Mouse (Mus musculus): Measurements from ENCODE around the gene Robo4. TPM values are rescaled to one million over a fixed set of nuclear protein-coding genes. Genes with fewer than 3 reads are reported as not detected.

Gene Robo4
- total and polyA plus RNA-seq, 3 experiments: not detected

DNA sequence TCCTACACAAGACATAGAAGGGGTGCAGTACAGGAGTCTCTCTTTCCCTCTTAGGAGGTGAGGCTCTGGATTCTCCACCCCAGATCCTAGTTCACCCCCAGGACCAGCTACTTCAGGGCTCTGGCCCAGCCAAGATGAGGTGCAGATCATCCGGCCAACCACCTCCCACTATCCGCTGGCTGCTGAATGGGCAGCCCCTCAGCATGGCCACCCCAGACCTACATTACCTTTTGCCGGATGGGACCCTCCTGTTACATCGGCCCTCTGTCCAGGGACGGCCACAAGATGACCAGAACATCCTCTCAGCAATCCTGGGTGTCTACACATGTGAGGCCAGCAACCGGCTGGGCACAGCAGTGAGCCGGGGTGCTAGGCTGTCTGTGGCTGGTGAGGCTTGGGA is 804 bp downstream of the Robo4 start:
- H3K36me3 ChIP-seq (ENCODE audit: control insufficient read depth in 1 of 2, insufficient read depth in 2 of 2, low read length in 2 of 2): no peaks in the 10 kb centered on the region
- no peak for TF ChIP-seq MYB (IDR thresholded peaks at IDR 0.05; ENCODE audit: low read depth, low read length)
- TF ChIP-seq HCFC1 (IDR thresholded peaks at IDR 0.05; ENCODE audit: low read depth, low read length): no peak
- TF ChIP-seq POLR2AphosphoS2 (IDR thresholded peaks at IDR 0.05; ENCODE audit: low read length): no peak
- no peak for TF ChIP-seq MYC (IDR thresholded peaks at IDR 0.05; ENCODE audit: low read depth, low read length)
- no peak for TF ChIP-seq NELFE (IDR thresholded peaks at IDR 0.05; ENCODE audit: low read depth, low read length)
- TF ChIP-seq JUND (IDR thresholded peaks at IDR 0.05; ENCODE audit: low read depth, low read length): no peak
- DNase-seq (ENCODE audit: low read depth, low spot score): no peak
- no peaks in the 10 kb centered on the region for H3K79me2 ChIP-seq (ENCODE audit: control insufficient read depth, insufficient read depth, low read length, poor library complexity)
- H3K9me3 ChIP-seq (replicated peaks; ENCODE audit: insufficient read depth, low read length): no peaks in the 10 kb centered on the region
- H3K4me3 ChIP-seq (ENCODE audit: control insufficient read depth in 1 of 2, insufficient read depth in 1 of 2, low read depth in 2 of 2, low read length in 2 of 2): no peak overlapping the region
- H3K27ac ChIP-seq (ENCODE audit: control insufficient read depth, low read depth, low read length): no peak overlapping the region
- no peaks in the 10 kb centered on the region for H3K4me1 ChIP-seq (ENCODE audit: control insufficient read depth in 1 of 2, insufficient read depth in 2 of 2, low read length in 2 of 2)
- peaks cover 4 to 13% of the 10 kb centered on the region in 2 experiments for H3K27me3 ChIP-seq (ENCODE audit: control insufficient read depth in 1 of 2, insufficient read depth in 2 of 2, low read length in 2 of 2)
- H3K9ac ChIP-seq (ENCODE audit: control insufficient read depth, low read depth, low read length, poor library complexity, severe bottlenecking): no peak overlapping the region

DNA sequence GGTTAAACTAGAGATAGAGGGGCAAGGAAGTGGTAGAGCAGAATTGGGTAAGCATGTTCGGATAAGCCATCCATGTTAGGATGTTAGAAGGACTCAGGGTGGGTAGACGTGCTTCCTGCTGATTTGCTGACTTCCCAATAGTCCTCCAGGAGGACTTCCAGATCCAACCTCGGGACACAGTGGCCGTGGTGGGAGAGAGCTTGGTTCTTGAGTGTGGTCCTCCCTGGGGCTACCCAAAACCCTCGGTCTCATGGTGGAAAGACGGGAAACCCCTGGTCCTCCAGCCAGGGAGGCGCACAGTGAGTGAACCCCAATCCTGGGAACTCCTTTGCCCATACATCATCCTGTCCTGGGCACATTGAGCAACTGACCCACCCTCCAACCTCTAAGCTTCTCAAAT is 1.3 kb downstream of the Robo4 start:
- H3K9ac ChIP-seq (ENCODE audit: control insufficient read depth, low read depth, low read length, poor library complexity, severe bottlenecking): no peak overlapping the region
- H3K27me3 ChIP-seq (ENCODE audit: control insufficient read depth in 1 of 2, insufficient read depth in 2 of 2, low read length in 2 of 2): peaks cover 3 to 13% of the 10 kb centered on the region in 2 experiments
- no peaks in the 10 kb centered on the region for H3K9me3 ChIP-seq (replicated peaks; ENCODE audit: insufficient read depth, low read length)
- no peak overlapping the region for H3K4me3 ChIP-seq (ENCODE audit: control insufficient read depth in 1 of 2, insufficient read depth in 1 of 2, low read depth in 2 of 2, low read length in 2 of 2)
- TF ChIP-seq NRF1 (IDR thresholded peaks at IDR 0.05; ENCODE audit: insufficient read depth, low read depth, low read length, poor library complexity, severe bottlenecking) (no peak), HCFC1 (IDR thresholded peaks at IDR 0.05; ENCODE audit: low read depth, low read length) (no peak)
- H3K79me2 ChIP-seq (ENCODE audit: control insufficient read depth, insufficient read depth, low read length, poor library complexity): no peaks in the 10 kb centered on the region
- H3K36me3 ChIP-seq (ENCODE audit: control insufficient read depth in 1 of 2, insufficient read depth in 2 of 2, low read length in 2 of 2): no peaks in the 10 kb centered on the region
- no peaks in the 10 kb centered on the region for H3K4me1 ChIP-seq (ENCODE audit: control insufficient read depth in 1 of 2, insufficient read depth in 2 of 2, low read length in 2 of 2)
- no peak for DNase-seq (ENCODE audit: low read depth, low spot score)
- no peak overlapping the region for H3K27ac ChIP-seq (ENCODE audit: control insufficient read depth, low read depth, low read length)

GRCm38 (mm10) chr9:37406372-37406771 is 4.7 kb downstream of the Robo4 start:
- Histone ChIP-seq H3K4me1 (ENCODE audit: control insufficient read depth in 1 of 2, insufficient read depth in 2 of 2, low read length in 2 of 2) (no peaks in the 10 kb centered on the region), H3K4me3 (ENCODE audit: control insufficient read depth in 1 of 2, insufficient read depth in 1 of 2, low read depth in 2 of 2, low read length in 2 of 2) (no peak overlapping the region), H3K9ac (ENCODE audit: control insufficient read depth, low read depth, low read length, poor library complexity, severe bottlenecking) (no peak overlapping the region), H3K27ac (ENCODE audit: control insufficient read depth, low read depth, low read length) (no peak overlapping the region), H3K27me3 (ENCODE audit: control insufficient read depth in 1 of 2, insufficient read depth in 2 of 2, low read length in 2 of 2) (peaks cover 18 to 23% of the 10 kb centered on the region in 2 experiments), H3K36me3 (ENCODE audit: control insufficient read depth in 1 of 2, insufficient read depth in 2 of 2, low read length in 2 of 2) (no peaks in the 10 kb centered on the region), H3K79me2 (ENCODE audit: control insufficient read depth, insufficient read depth, low read length, poor library complexity) (no peaks in the 10 kb centered on the region), H3K9me3 (replicated peaks; ENCODE audit: insufficient read depth, low read length) (no peaks in the 10 kb centered on the region)
- peak; percentile 67 for TF ChIP-seq SMC3 (IDR thresholded peaks at IDR 0.05; ENCODE audit: low read depth, low read length)
- peak; percentile 86 for TF ChIP-seq RAD21 (IDR thresholded peaks at IDR 0.05; ENCODE audit: low read depth, low read length)
- no peak for TF ChIP-seq SIN3A (IDR thresholded peaks at IDR 0.05; ENCODE audit: low read length)
- TF ChIP-seq USF1 (IDR thresholded peaks at IDR 0.05; ENCODE audit: low read depth, low read length): no peak
- peak; percentile 70 to 94 (median 85) for TF ChIP-seq CTCF (IDR thresholded peaks at IDR 0.05 in 2 of 3, conservative IDR thresholded peaks at IDR 0.05 in 1 of 3; ENCODE audit: control insufficient read depth in 1 of 3, insufficient read depth in 1 of 3, low read depth in 2 of 3, low read length in 3 of 3, poor library complexity in 1 of 3, severe bottlenecking in 1 of 3)
- TF ChIP-seq MAZ (IDR thresholded peaks at IDR 0.05; ENCODE audit: low read depth, low read length): no peak
- TF ChIP-seq ZC3H11A (IDR thresholded peaks at IDR 0.05; ENCODE audit: low read depth, low read length): peak; percentile 59; the same call in 1 of the 2 replicates
- DNase-seq (ENCODE audit: low read depth, low spot score): peak; percentile 60

All from MEL (cell line).